Mouse (Mus musculus): ENCODE data around the gene Prelp. TPM values are rescaled to one million over a fixed set of nuclear protein-coding genes. Genes with fewer than 3 reads are reported as not detected.

The Prelp gene
- polyA plus RNA-seq, 1 experiment = 2.3 TPM

GRCm38 (mm10) chr1:133882283-133883217 is 38.7 kb downstream of the Prelp start:
- H3K4me3 ChIP-seq = no peak overlapping the region
- TF ChIP-seq REST (IDR thresholded peaks at IDR 0.05; ENCODE audit: insufficient read depth, insufficient read length) (no peak), TCF3 (IDR thresholded peaks at IDR 0.05; ENCODE audit: insufficient read length, low read depth) (no peak), TCF12 (IDR thresholded peaks at IDR 0.05; ENCODE audit: insufficient read depth, poor library complexity, severe bottlenecking) (no peak), USF1 (IDR thresholded peaks at IDR 0.05; ENCODE audit: low read depth) (no peak)
- H3ac ChIP-seq (ENCODE audit: control insufficient read depth, insufficient read length) = no peak overlapping the region
- H3K79me2 ChIP-seq (ENCODE audit: control insufficient read depth, insufficient read depth) = no peaks in the 10 kb centered on the region
- no peak overlapping the region for H3K4me2 ChIP-seq (ENCODE audit: low read depth)
- no peaks in the 10 kb centered on the region for H3K36me3 ChIP-seq (ENCODE audit: control insufficient read depth, insufficient read depth)
- H3K27me3 ChIP-seq (ENCODE audit: control insufficient read depth, insufficient read depth, insufficient read length) = no peaks in the 10 kb centered on the region

GRCm38 (mm10) chr1:133881813-133882212 is 39.4 kb downstream of the Prelp start:
- H3K4me3 ChIP-seq = no peak overlapping the region
- H3ac ChIP-seq (ENCODE audit: control insufficient read depth, insufficient read length) = no peak overlapping the region
- TF ChIP-seq TCF12 (IDR thresholded peaks at IDR 0.05; ENCODE audit: insufficient read depth, poor library complexity, severe bottlenecking) (no peak), MYOD1 (IDR thresholded peaks at IDR 0.05; ENCODE audit: control insufficient read depth in 1 of 3, insufficient read length in 2 of 3, low read depth in 2 of 3) (no peak), REST (IDR thresholded peaks at IDR 0.05; ENCODE audit: insufficient read depth, insufficient read length) (no peak), SRF (IDR thresholded peaks at IDR 0.05; ENCODE audit: control insufficient read depth, insufficient read length, low read depth) (no peak), POLR2A (IDR thresholded peaks at IDR 0.05; ENCODE audit: insufficient read length, low read depth) (no peak), MYOG (IDR thresholded peaks at IDR 0.05; ENCODE audit: control insufficient read depth in 1 of 3, insufficient read depth in 1 of 3, insufficient read length in 2 of 3, low read depth in 2 of 3) (no peak), MAX (IDR thresholded peaks at IDR 0.05; ENCODE audit: low read depth) (no peak), USF1 (IDR thresholded peaks at IDR 0.05; ENCODE audit: low read depth) (no peak), POLR2AphosphoS2 (IDR thresholded peaks at IDR 0.05; ENCODE audit: insufficient read length, low read depth) (no peak), E2F4 (IDR thresholded peaks at IDR 0.05; ENCODE audit: insufficient read depth) (no peak), TCF3 (IDR thresholded peaks at IDR 0.05; ENCODE audit: insufficient read length, low read depth) (no peak)
- no peaks in the 10 kb centered on the region for H3K36me3 ChIP-seq (ENCODE audit: control insufficient read depth, insufficient read depth)
- no peaks in the 10 kb centered on the region for H3K79me2 ChIP-seq (ENCODE audit: control insufficient read depth, insufficient read depth)
- H3K27me3 ChIP-seq (ENCODE audit: control insufficient read depth, insufficient read depth, insufficient read length) = no peaks in the 10 kb centered on the region
- no peak overlapping the region for H3K4me2 ChIP-seq (ENCODE audit: low read depth)

GRCm38 (mm10) chr1:133878825-133879423 is 42.3 kb downstream of the Prelp start:
- no peak for TF ChIP-seq TCF3 (IDR thresholded peaks at IDR 0.05; ENCODE audit: insufficient read length, low read depth)
- TF ChIP-seq MAX (IDR thresholded peaks at IDR 0.05; ENCODE audit: low read depth) = no peak
- no peak for TF ChIP-seq POLR2A (IDR thresholded peaks at IDR 0.05; ENCODE audit: insufficient read length, low read depth)
- no peak for TF ChIP-seq E2F4 (IDR thresholded peaks at IDR 0.05; ENCODE audit: insufficient read depth)
- TF ChIP-seq REST (IDR thresholded peaks at IDR 0.05; ENCODE audit: insufficient read depth, insufficient read length) = no peak
- TF ChIP-seq TCF12 (IDR thresholded peaks at IDR 0.05; ENCODE audit: insufficient read depth, poor library complexity, severe bottlenecking) = no peak
- TF ChIP-seq POLR2AphosphoS2 (IDR thresholded peaks at IDR 0.05; ENCODE audit: insufficient read length, low read depth) = no peak
- TF ChIP-seq CEBPB (IDR thresholded peaks at IDR 0.05; ENCODE audit: insufficient read depth, poor library complexity, severe bottlenecking) = no peak
- no peak for TF ChIP-seq MYOG (IDR thresholded peaks at IDR 0.05; ENCODE audit: control insufficient read depth in 1 of 3, insufficient read depth in 1 of 3, insufficient read length in 2 of 3, low read depth in 2 of 3)
- no peak for TF ChIP-seq SRF (IDR thresholded peaks at IDR 0.05; ENCODE audit: control insufficient read depth, insufficient read length, low read depth)
- TF ChIP-seq MYOD1 (IDR thresholded peaks at IDR 0.05; ENCODE audit: control insufficient read depth in 1 of 3, insufficient read length in 2 of 3, low read depth in 2 of 3) = no peak
- no peak for TF ChIP-seq USF1 (IDR thresholded peaks at IDR 0.05; ENCODE audit: low read depth)
- no peaks in the 10 kb centered on the region for H3K36me3 ChIP-seq (ENCODE audit: control insufficient read depth, insufficient read depth)

GRCm38 (mm10) chr1:133876936-133877335 is 44.3 kb downstream of the Prelp start:
- H3K36me3 ChIP-seq (ENCODE audit: control insufficient read depth, insufficient read depth) = no peaks in the 10 kb centered on the region
- H3K4me3 ChIP-seq = no peak overlapping the region
- H3ac ChIP-seq (ENCODE audit: control insufficient read depth, insufficient read length) = no peak overlapping the region
- H3K4me2 ChIP-seq (ENCODE audit: low read depth) = no peak overlapping the region
- TF ChIP-seq MYOD1 (IDR thresholded peaks at IDR 0.05; ENCODE audit: control insufficient read depth in 1 of 3, insufficient read length in 2 of 3, low read depth in 2 of 3) (no peak), POLR2AphosphoS2 (IDR thresholded peaks at IDR 0.05; ENCODE audit: insufficient read length, low read depth) (no peak)
- no peaks in the 10 kb centered on the region for H3K79me2 ChIP-seq (ENCODE audit: control insufficient read depth, insufficient read depth)
- no peaks in the 10 kb centered on the region for H3K27me3 ChIP-seq (ENCODE audit: control insufficient read depth, insufficient read depth, insufficient read length)

More at GRCm38 (mm10) chr1:133878825-133879423, 42.3 kb downstream of the Prelp start:
- Histone ChIP-seq H3K4me3 (no peak overlapping the region), H3ac (ENCODE audit: control insufficient read depth, insufficient read length) (no peak overlapping the region), H3K79me2 (ENCODE audit: control insufficient read depth, insufficient read depth) (no peaks in the 10 kb centered on the region), H3K27me3 (ENCODE audit: control insufficient read depth, insufficient read depth, insufficient read length) (no peaks in the 10 kb centered on the region), H3K4me2 (ENCODE audit: low read depth) (no peak overlapping the region)
